Mouse (Mus musculus): Measurements from ENCODE around the gene Tes3-ps.

The Tes3-ps gene

DNA sequence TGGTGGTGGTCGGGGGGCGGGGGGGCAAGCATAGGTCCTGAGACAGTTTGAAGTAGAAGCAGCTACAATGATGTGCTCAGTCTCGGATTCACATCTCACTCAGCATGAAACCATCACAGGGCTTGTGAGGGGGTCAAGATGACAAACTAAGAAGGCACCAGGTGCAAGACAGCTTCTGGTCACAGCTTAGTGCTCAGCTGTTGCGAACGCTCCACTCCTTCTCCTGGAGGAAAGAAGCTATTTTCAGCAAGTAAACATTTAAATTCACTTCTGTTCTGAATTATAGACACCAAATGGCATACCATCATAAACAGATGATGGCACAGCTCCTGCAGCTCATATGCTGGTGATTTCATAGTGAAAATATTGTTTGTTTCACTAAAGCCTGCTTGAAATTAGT is 7.7 kb upstream of the Tes3-ps start:
- DNase-seq (ENCODE audit: extremely low spot score, low read depth, low spot score), result no peak

DNA sequence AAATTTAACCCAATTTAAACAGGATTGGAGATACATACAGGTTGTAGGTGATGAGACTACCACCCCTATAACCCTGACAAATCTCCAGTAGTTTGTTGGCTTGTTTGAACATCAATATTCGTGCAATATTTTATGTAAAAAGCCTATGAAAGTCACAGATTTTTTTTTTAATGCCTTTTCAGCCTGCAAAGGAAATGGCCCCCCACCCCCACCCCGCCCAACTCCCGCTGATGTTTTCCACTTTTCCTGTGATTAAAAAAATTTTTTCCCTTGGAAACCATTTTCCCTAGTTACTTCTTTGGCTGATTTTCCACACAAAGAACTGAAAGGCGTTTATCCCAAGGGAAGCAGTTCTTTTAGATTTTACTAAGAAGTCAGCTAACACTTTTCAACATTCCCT is 11.4 kb downstream of the Tes3-ps start, which contains the start of gene Ecm2:
TSS of gene Ecm2 (plus strand) at position 301 of the 400 bp plus-strand sequence.
- no peak for DNase-seq (ENCODE audit: extremely low spot score, low read depth, low spot score)

DNA sequence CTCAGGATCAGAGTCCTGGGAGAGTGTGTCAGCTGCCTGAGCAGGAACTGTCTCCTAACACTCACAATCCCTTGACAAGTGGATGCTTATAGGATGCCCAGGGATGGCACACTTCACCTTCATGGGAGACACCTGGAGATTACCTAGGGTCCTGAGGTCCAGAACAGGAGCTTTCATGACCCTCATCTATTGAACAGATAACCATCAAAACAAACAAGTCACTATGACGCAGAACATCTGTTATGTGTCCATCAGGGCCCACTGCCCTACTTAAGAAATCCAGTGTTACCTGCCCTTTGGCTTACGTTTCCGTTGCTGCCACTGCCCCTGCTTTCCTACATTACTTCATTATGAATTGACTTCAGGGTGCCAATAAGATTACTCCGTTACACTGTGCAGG is 12.7 kb downstream of the Tes3-ps start:
- no peak for DNase-seq (ENCODE audit: extremely low spot score, low read depth, low spot score)

DNA sequence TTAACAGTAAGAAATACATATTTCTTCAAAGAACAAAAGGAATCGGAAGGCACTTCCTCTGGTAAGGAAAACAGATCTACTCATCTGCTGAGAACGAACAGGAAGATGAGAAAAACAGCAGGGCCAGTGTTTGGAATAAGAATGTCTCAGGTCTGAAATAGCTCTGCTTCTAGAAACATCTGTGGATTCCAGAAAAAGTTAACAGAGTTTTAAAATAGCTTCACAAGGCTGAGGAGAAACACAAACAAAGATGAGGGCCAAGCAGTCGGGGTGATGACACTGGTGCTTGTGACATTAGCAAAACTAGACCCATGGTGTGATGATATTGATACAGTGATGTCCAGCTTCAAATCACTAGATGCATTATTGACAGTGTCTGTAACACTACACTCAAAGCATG is 14.1 kb downstream of the Tes3-ps start:
- no peak for DNase-seq (ENCODE audit: extremely low spot score, low read depth, low spot score)

DNA sequence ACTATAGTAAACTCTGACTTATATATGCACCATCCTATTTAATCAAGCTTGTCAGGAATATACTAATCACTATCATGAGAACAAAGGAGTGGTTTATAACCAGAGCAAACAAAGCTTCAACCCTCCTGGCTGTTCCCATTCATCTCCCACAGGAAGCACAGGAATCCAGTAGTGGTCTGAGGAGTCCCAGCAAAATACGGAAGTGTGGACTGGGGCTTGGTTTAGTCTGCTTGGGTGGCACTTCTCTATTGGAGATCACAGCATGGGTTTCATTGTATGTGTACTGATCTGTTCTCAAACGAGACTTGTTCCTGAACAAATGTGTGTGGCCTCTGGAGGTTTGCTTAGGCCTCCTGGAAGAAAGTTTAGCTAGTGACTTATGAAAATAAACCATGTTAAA is 25.6 kb downstream of the Tes3-ps start:
- DNase-seq (ENCODE audit: extremely low spot score, low read depth, low spot score), result no peak

DNA sequence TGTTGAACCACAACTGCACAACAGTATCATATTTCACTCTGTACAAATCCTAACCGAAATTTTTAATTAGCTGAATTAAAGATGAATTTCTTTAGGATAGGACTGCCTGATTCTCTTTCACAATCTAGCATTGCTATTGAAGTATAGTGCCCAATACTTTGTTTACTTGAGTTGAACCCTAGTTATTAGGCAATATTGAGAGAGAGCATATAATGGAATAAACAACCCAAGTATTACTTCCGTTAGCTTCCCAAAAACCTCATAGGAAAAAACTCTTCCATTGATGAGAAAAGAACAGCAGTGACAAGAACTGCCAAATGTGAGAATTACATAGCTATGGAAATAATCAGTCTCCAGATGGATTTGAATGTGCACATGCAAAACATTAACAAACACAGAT is 33.1 kb downstream of the Tes3-ps start:
- no peak for DNase-seq (ENCODE audit: extremely low spot score, low read depth, low spot score)

DNA sequence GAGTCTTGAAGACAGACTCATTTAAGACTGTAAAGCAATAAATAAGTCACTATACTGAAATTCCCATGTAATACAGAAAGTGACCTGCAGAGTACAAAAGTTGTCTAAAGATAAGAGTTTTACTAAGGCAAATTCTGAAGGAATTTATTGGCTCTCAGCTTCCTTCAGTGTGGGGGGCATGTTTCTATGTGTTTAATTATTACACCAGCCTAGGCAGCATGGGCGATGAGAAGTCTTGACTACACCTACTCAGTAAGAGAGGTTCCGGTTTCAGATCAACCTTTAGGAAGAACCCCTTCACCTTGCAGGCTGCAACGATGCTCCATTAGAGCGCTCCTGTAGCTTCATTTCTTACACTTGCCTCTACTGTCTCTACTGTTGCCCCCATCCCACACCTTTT is 37.5 kb downstream of the Tes3-ps start:
- DNase-seq (ENCODE audit: extremely low spot score, low read depth, low spot score), result no peak

DNA sequence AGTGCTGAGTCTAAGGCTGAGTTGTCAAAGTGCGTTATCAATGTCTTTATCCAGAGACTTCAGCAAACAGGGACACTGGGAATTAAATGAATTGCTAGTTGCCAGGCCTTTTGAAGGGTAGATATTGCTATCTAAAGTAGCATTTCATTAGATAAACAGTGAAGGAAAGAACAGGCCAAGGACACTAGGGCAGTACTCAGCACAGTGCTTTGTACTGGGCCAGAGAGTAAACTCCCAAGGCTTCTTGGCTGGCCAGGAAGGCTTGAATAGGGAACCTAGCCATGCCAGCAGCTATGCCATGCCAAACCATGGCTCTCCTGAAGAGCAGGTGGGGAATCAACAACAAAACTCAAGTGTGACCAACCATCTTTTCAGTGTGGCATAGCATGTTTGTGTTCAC is 43.8 kb downstream of the Tes3-ps start:
- no peak for DNase-seq (ENCODE audit: extremely low spot score, low read depth, low spot score)

DNA sequence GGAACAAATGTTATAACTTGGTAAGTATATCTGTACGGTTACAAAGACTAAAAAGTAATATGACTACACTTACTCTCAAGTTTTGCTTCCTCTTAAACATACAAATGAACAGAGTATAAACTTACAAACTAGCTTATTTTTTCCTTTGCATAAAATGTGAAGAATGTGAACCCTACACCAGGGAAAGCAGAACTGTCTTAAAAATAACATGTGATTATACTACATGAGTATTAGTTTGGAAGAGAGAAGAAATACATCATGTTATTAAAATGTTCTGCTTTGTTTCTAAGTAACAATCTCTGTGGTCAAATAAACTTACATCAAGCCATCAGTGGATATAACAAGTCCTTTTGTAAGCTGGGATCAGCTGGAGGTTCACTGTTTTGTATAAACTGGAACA is 45.6 kb downstream of the Tes3-ps start:
- DNase-seq (ENCODE audit: extremely low spot score, low read depth, low spot score), result no peak

DNA sequence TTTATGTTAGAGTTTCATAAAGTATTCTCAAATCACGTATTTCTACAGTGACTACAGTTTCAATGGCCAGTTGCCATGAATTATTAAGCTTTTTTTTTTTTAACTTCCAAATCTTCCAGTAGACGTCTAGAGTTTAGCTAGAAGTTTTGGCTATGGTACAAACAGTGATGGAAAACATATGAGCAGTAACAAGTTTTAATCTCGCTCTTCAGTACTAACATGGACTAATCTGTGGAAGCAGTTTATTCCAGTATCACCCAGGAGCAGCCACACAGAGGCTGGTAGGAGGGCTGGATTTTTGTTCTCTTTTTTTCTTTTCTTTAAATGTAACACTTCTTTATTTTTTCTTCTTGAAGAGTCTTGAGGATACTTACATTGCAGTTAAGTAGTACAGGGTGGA is 51.2 kb downstream of the Tes3-ps start, which contains the start of gene Aspn:
TSS of gene Aspn (plus strand) at position 165 of the 400 bp plus-strand sequence.
- no peak for DNase-seq (ENCODE audit: extremely low spot score, low read depth, low spot score)

DNA sequence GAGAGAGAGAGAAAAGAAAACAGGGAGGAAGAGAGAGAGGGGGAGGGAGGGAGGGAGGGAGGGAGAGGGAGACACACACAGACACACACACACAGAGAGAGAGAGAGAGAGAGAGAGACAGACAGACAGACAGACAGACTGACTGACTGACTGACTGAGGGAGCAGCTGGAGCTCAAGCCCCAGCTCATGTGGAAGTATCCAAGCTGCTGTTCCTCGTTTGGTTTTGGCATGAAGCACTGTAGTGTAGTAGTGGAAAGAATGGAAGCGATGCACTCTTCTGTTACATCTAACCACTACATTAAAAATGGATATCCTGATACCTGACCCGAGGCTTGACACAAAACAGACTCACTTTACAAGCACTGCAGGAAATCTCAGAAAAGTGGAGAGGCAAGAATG is 52.5 kb downstream of the Tes3-ps start:
- no peak for DNase-seq (ENCODE audit: extremely low spot score, low read depth, low spot score)

Measured in hindlimb bud, embryonic 11.5 days (tissue).